Mouse (Mus musculus) forebrain, embryonic 15.5 days (tissue): Measurements from ENCODE around the gene Thrap3. TPM values are rescaled to one million over a fixed set of nuclear protein-coding genes. Genes with fewer than 3 reads are reported as not detected.
A peak's percentile ranks its signal among the peaks of the same experiment; 100 is the strongest.
"Not testable (repeated sequence)": the region's sequence is repeated elsewhere in the genome, so short reads cannot be mapped to it uniquely, and the experiment has no call there.

Experiments used
- ATAC-seq: fragments of 200-750 bp; cut with Nextera tagmentation; replicated peaks from 2 replicates; pipeline ENCODE4 v1.8.0; 2017; ENCODE audit warnings: mild to moderate bottlenecking, moderate TSS enrichment, moderate library complexity
- H3K27ac ChIP-seq: fragments of 300-500 bp; sonication (generic); replicated peaks from 2 replicates; pipeline ENCODE4 v1.5.1; 2015; ENCODE audit warnings: mild to moderate bottlenecking, inconsistent platforms
- H3K27me3 ChIP-seq: fragments of 300-500 bp; sonication (generic); 2 replicates; pipeline ENCODE4 v1.6.1; 2015; ENCODE audit warnings: inconsistent platforms
- H3K36me3 ChIP-seq: fragments of 300-500 bp; sonication (generic); 2 replicates; pipeline ENCODE4 v1.6.1; 2015; ENCODE audit warnings: mild to moderate bottlenecking, inconsistent platforms
- H3K4me1 ChIP-seq: fragments of 300-500 bp; sonication (generic); 2 replicates; pipeline ENCODE4 v1.6.1; 2015; ENCODE audit warnings: inconsistent platforms
- H3K4me2 ChIP-seq: fragments of 300-500 bp; sonication (generic); replicated peaks from 2 replicates; pipeline ENCODE4 v1.6.1; 2015; ENCODE audit warnings: mild to moderate bottlenecking, inconsistent platforms
- H3K4me3 ChIP-seq: fragments of 300-500 bp; sonication (generic); 2 replicates; pipeline ENCODE4 v1.5.1; 2015; ENCODE audit warnings: mild to moderate bottlenecking, inconsistent platforms
- H3K9ac ChIP-seq: fragments of 300-500 bp; sonication (generic); replicated peaks from 2 replicates; pipeline ENCODE4 v1.6.1; 2015; ENCODE audit warnings: mild to moderate bottlenecking, inconsistent platforms
- H3K9me3 ChIP-seq: fragments of 300-500 bp; sonication (generic); 2 replicates; pipeline ENCODE4 v1.6.1; 2016; ENCODE audit warnings: inconsistent platforms
- WGBS: fragments of 180-500 bp; shearing (Covaris S2); methylation state at CpG from one replicate; pipeline ENCODE4 v1.1.7; 2015; ENCODE audit warnings: mixed read lengths; 5-methylcytosine and 5-hydroxymethylcytosine counted together
- polyA plus RNA-seq: library from polyadenylated mRNA; unstranded; fragments of >200 nt; fragmentation: Nextera tagmentation; extraction: Ambion mirVana; gene quantifications from 2 replicates; pipeline ENCODE4 v1.2.1, GENCODE M21; 2015

The Thrap3 gene
- polyA plus RNA-seq, 1 experiment from 2014 or later, result 179 TPM

DNA sequence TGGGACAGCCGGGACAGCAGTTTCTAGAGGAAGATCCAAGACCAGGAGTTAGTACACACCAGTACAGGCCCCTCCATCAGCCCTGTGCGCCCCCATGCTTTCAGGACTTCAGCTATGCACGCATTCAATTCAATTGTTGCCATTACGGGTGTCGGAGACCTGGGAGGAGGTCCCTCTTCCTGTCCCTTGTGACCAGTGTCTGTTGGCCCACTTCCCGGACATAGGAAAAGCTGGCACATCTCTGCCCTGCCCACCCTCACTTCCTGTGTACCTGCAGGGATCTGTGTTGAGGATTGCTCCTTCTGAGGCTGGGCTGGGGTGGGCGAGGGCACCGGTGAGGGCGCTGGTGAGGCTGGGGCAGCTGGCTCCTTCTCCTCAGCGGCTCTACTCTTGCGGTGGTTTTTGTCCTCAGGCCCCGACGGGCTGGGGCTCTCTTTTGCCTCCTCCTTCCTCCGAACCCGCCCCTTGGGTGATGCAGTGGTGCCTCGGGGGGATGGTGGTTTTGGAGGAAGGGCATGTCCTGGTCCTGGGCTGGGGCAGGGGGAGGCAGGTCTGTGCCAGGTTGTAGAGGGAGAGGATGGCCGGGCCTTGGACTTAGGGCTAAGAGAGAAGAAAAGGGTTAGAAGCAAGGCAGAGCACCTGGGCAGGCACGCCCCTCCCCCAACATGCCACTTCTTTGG is 32.1 kb upstream of the Thrap3 start:
- Histone ChIP-seq H3K9me3 (no peaks in the 10 kb centered on the region), H3K9ac (no peak overlapping the region), H3K4me3 (no peak overlapping the region), H3K4me2 (no peak overlapping the region), H3K4me1 (no peaks in the 10 kb centered on the region), H3K27ac (no peak overlapping the region), H3K27me3 (no peaks in the 10 kb centered on the region), H3K36me3 (peaks cover 91% of the 10 kb centered on the region)
- no peak for ATAC-seq
- 86% methylated on average over 18 of the region's 18 CpGs for WGBS

DNA sequence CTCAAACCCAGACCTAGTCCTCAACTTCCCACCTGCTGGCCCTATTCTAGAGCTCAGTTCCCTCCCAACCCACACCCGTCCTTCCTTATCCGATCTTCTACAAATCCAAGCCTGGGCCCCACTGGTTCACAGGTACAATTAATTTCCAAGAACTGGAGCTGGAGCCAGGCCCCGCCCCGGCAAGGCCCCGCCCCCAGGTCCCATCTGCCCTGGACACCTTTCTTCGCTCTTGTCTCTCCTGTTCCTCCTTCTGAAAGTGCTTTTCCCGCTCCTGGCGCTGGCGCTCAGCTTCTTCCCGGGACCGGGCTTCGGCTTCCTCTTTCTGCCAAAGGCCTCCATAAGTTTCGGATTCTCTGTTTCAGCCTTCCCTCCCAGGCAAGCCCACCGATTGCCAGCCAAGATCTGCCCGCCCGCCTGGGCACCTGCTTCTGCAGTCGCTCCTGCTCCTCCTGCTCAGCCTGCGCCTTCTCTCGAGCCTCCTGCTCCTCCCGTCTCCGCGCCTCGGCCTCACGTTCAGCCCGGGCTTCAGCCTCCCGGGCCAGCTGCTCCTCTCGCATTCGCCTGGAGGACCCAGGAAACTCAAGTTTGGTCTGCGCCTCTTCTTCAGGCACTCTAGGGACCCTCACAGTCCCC is 31.2 kb upstream of the Thrap3 start:
- H3K27me3 ChIP-seq, result no peaks in the 10 kb centered on the region
- H3K9me3 ChIP-seq, result no peaks in the 10 kb centered on the region
- no peak for ATAC-seq

DNA sequence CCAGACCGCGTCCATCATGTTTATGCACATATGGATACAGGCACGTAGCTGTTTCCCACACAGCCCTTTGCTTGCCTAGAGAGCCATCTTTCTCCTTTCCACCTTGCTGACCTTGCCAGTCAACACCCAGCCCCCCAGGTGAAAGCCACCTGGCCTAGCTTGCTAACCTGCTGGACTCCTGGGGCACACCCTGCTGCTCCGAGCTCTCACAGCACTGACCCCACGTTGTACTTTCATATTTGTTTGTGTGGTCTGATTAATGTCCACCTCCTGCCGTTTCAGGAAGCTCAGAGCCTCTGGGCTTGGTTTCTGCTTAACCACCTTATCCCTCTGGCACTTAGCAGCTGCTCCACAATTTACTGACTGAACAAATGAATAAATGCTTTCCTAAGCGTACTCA is 27.3 kb upstream of the Thrap3 start:
- Histone ChIP-seq H3K36me3 (peaks cover 50% of the 10 kb centered on the region), H3K27ac (no peak overlapping the region), H3K4me1 (peaks cover 6% of the 10 kb centered on the region; the same call in 1 of the 2 replicates), H3K4me2 (no peak overlapping the region), H3K4me3 (no peak overlapping the region), H3K27me3 (no peaks in the 10 kb centered on the region), H3K9ac (no peak overlapping the region), H3K9me3 (no peaks in the 10 kb centered on the region)
- 73% methylated on average over 7 of the region's 7 CpGs for WGBS
- ATAC-seq, result no peak

More for the DNA sequence above, 31.2 kb upstream of the Thrap3 start:
- H3K4me1 ChIP-seq, result no peaks in the 10 kb centered on the region
- 92% methylated on average over 29 of the region's 29 CpGs for WGBS
- peaks cover 82% of the 10 kb centered on the region for H3K36me3 ChIP-seq
- no peak overlapping the region for H3K27ac ChIP-seq
- no peak overlapping the region for H3K4me2 ChIP-seq
- no peak overlapping the region for H3K9ac ChIP-seq
- H3K4me3 ChIP-seq, result no peak overlapping the region

DNA sequence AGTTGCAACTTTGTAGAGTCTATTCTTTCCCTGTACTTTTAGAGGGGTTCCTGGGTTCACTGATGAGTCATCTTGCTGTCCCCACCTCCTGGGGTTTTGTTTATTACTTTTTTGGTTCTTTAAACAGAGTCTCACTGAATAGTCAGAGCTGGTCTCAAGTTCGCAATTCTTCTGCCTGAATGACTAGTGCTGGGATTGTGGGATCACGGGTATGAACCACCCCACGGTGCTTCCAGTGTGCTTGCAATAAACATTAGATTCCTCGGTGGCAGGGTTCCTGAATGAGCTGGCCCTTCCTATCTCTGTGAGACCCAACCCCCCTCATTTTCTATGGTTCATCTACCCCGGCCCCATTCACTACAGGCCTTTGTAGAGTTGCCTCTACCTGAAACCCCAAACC is 25.6 kb upstream of the Thrap3 start:
- H3K9ac ChIP-seq, result no peak overlapping the region
- no peak for ATAC-seq
- H3K4me2 ChIP-seq, result no peak overlapping the region
- H3K27ac ChIP-seq, result no peak overlapping the region
- WGBS, result 17% methylated on average over 5 of the region's 5 CpGs
- H3K27me3 ChIP-seq, result no peaks in the 10 kb centered on the region
- peaks cover 32% of the 10 kb centered on the region for H3K36me3 ChIP-seq
- H3K4me3 ChIP-seq, result no peak overlapping the region
- H3K4me1 ChIP-seq, result peaks cover 6% of the 10 kb centered on the region; the same call in 1 of the 2 replicates
- no peaks in the 10 kb centered on the region for H3K9me3 ChIP-seq

DNA sequence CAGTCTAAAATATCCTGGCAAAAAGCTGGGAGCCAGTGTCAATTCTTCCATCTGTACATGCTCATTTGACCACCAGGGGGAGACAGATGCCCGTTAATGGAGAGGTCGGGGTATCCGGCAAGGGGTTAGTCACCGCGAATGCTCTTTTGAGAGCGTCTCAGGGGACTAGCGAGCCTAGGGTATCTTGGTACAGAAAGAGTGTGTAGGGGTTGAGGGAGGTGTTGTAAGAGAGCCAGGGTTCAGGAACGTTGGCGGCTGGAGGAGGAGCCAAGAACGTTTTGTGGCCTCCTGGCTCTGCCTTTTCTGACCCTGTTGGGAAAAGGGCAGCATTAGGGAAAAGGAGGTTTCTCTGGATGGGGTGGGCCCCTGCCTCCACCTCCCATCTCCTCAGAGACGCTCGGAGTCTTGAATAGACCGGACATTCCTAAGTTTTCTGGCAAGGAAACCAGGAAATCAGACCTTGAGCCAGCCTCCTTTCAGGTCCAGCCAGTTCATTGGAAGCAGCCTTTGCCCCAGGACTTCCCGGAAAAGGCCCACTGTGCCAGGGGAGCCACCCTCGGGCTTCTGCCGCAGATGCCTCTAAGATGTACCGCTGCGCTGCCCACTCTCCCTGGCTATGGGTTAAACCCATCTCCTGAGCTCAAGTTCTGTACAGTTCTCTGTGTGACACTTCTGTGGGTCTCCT is 24.7 kb upstream of the Thrap3 start:
- H3K36me3 ChIP-seq, result peaks cover 23% of the 10 kb centered on the region
- H3K27me3 ChIP-seq, result no peaks in the 10 kb centered on the region
- peak overlapping the region; percentile 29 for H3K9ac ChIP-seq
- peak; percentile 80 for ATAC-seq
- H3K4me1 ChIP-seq, result peaks cover 6% of the 10 kb centered on the region; the same call in 1 of the 2 replicates
- peak overlapping the region; percentile 16; the same call in 1 of the 2 replicates for H3K27ac ChIP-seq
- H3K9me3 ChIP-seq, result no peaks in the 10 kb centered on the region
- 8% methylated on average over 18 of the region's 18 CpGs for WGBS
- peak overlapping the region; percentile 23 for H3K4me3 ChIP-seq
- peak overlapping the region; percentile 39 for H3K4me2 ChIP-seq

DNA sequence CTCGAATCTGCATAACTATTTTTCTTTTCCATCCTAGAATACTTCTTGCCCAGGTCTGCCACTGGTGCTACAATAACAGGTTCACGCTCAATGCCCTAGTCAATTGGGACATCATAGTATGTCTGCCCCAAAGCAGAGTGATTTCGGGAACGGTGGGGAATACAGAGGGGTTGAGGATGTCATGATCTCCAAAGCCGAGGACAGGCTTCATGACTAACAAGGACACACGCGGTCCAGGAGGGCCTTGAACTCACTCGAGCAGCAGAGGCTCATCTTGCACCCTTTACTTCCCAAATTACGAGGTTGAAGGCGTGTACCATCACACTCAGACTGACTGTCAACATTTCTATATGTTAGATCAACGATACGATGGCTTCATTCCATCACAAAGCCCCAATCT is 24.1 kb upstream of the Thrap3 start:
- Histone ChIP-seq H3K4me1 (peaks cover 6% of the 10 kb centered on the region; the same call in 1 of the 2 replicates), H3K27me3 (no peaks in the 10 kb centered on the region), H3K9ac (no peak overlapping the region), H3K36me3 (peaks cover 17% of the 10 kb centered on the region), H3K4me2 (no peak overlapping the region), H3K27ac (no peak overlapping the region), H3K4me3 (no peak overlapping the region), H3K9me3 (no peaks in the 10 kb centered on the region)
- no peak for ATAC-seq
- 59% methylated on average over 12 of the region's 12 CpGs for WGBS

DNA sequence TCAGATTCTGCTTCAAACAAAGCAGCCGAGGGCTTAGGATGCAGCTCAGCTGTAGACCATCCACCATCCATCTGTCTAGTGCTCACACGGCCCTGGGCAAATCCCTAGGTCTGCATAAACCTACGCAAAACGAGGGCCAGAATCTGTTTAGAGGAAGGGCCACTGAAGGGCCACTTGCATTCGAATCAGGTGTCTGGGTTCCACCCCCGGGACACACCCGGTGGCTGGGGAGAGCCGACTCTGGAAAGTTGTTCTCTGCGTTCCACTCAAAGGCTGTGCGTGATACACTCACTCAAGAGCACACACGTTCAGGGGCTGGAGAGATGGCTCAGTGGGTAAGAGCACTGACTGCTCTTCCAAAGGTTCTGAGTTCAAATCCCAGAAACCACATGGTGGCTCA is 20.1 kb upstream of the Thrap3 start:
- no peak overlapping the region for H3K9ac ChIP-seq
- H3K36me3 ChIP-seq, result no peaks in the 10 kb centered on the region
- no peaks in the 10 kb centered on the region for H3K9me3 ChIP-seq
- WGBS, result 85% methylated on average over 11 of the region's 11 CpGs
- ATAC-seq, result no peak
- peaks cover 6% of the 10 kb centered on the region; the same call in 1 of the 2 replicates for H3K4me1 ChIP-seq
- H3K27ac ChIP-seq, result no peak overlapping the region
- H3K4me2 ChIP-seq, result no peak overlapping the region
- H3K4me3 ChIP-seq, result no peak overlapping the region
- no peaks in the 10 kb centered on the region for H3K27me3 ChIP-seq

DNA sequence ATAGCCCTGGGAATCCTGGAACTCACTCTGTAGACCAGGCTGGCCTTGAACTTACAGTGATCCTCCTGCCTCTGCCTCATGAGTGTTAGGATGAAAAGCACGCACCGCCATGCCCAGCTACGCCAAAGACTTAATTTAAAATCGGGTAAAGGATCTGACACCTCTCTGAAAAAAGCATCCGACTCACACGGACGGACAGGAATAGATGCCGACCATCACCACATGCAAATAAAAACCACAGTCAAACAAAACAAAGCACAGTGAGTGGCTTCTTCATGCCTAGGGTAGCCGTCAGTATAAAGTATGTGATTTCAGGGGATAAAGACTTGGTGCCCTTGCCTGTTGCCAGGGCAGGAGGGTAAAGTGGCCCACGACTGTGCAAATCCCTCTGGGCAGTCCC is 17.5 kb upstream of the Thrap3 start:
- H3K4me3 ChIP-seq, result no peak overlapping the region
- no peak overlapping the region for H3K27ac ChIP-seq
- H3K27me3 ChIP-seq, result no peaks in the 10 kb centered on the region
- H3K9me3 ChIP-seq, result no peaks in the 10 kb centered on the region
- H3K4me2 ChIP-seq, result no peak overlapping the region
- ATAC-seq, result no peak
- H3K36me3 ChIP-seq, result no peaks in the 10 kb centered on the region
- no peaks in the 10 kb centered on the region for H3K4me1 ChIP-seq
- H3K9ac ChIP-seq, result no peak overlapping the region
- 89% methylated on average over 10 of the region's 10 CpGs for WGBS

DNA sequence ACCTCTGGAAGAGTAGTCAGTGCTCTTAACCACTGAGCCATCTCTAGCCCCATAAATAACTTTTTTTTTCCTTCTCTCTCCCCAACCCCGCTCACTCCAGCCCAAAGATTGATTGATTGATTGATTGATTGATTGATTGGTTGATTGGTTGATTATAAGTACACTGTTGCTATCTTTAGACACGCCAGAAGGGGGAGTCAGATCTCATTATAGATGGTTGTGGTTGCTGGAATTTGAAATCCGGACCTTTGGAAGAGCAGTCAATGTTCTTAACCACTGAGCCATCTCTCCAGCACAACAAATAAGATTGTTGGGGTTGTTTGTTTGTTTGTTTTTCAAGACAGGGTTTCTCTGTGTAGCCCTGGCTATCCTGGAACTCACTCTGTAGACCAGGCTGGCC is 17.0 kb upstream of the Thrap3 start:
- H3K27ac ChIP-seq, ATAC-seq, H3K36me3 ChIP-seq, H3K4me3 ChIP-seq, H3K9ac ChIP-seq, H3K27me3 ChIP-seq, H3K4me2 ChIP-seq, H3K4me1 ChIP-seq, H3K9me3 ChIP-seq: not testable (repeated sequence)
- WGBS, result 68% methylated on average over 3 of the region's 3 CpGs

DNA sequence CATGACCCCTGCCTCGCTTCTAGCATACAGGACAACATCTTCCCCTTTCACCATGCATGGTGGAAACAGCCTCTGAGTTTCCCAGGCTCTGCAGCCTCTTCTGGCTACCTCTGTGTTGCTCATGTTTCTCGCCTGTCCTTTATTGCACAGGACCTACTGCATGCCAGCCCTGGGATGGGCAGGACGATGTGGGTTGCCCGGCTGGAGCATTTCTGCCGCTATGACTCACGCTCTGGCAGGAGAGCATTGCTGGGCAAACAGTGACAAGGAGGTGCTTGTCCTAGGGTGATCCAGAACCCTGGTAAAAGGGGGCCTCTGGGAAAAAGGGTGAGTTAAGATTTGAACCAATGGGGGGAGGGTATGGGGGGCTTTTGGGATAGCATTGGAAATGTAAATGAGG is 15.2 kb upstream of the Thrap3 start:
- no peak for ATAC-seq
- Histone ChIP-seq H3K4me2 (no peak overlapping the region), H3K9ac (no peak overlapping the region), H3K4me1 (no peaks in the 10 kb centered on the region), H3K36me3 (no peaks in the 10 kb centered on the region), H3K4me3 (no peak overlapping the region), H3K27ac (no peak overlapping the region), H3K9me3 (no peaks in the 10 kb centered on the region), H3K27me3 (no peaks in the 10 kb centered on the region)
- 86% methylated on average over 6 of the region's 6 CpGs for WGBS

DNA sequence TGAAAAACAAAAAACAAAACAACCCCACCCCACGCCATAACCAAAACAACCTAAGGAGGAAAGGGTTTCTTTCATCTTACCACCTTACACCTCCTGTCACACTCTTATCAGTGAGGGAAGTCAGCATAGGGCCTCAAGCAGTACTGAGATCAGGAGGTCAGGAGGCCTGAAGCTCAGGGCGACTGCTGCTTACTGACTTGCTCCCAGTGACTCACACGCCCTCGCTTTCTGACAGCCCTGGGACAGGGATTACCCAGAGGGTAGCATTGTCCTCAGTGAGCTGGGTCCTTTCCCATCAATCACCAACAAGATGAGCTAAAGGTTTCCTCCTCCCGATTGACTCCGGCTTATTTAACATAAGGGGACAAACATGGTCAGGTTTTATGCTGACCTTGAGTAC is 4.5 kb upstream of the Thrap3 start:
- no peak for ATAC-seq
- no peak overlapping the region for H3K27ac ChIP-seq
- 65% methylated on average over 6 of the region's 6 CpGs for WGBS
- H3K36me3 ChIP-seq, result no peaks in the 10 kb centered on the region
- H3K9me3 ChIP-seq, result no peaks in the 10 kb centered on the region
- no peak overlapping the region for H3K4me3 ChIP-seq
- H3K27me3 ChIP-seq, result no peaks in the 10 kb centered on the region
- no peak overlapping the region for H3K4me2 ChIP-seq
- H3K9ac ChIP-seq, result no peak overlapping the region
- H3K4me1 ChIP-seq, result peaks cover 8% of the 10 kb centered on the region

DNA sequence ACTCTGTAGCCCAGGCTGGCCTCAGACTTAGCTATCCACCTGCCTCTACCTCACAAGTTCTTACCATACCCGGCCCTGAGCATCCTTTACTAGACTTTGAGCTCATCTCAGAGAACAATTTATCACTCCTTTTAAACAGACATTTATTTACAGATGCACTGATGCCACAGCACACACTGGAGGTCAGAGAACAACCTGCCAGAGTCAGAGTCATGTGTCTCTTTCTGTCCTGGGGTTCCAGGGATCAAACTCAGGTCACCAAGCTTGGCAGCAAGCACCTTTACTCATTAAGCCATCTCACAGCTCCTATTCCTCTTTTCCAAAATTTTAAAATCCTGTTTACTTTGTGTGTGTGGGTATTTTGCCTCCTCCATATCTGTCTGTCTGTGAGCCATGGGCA is 2.8 kb upstream of the Thrap3 start:
- no peaks in the 10 kb centered on the region for H3K9me3 ChIP-seq
- WGBS, result 63% methylated on average over 1 of the region's 1 CpGs
- no peak overlapping the region for H3K27ac ChIP-seq
- H3K4me2 ChIP-seq, result no peak overlapping the region
- peaks cover 18% of the 10 kb centered on the region for H3K4me1 ChIP-seq
- no peak overlapping the region for H3K4me3 ChIP-seq
- no peaks in the 10 kb centered on the region for H3K27me3 ChIP-seq
- H3K36me3 ChIP-seq, result no peaks in the 10 kb centered on the region
- no peak for ATAC-seq
- H3K9ac ChIP-seq, result no peak overlapping the region
